Comparison of ENCODE assay signal across 27 mouse cellular contexts in the genomic region with DNA sequence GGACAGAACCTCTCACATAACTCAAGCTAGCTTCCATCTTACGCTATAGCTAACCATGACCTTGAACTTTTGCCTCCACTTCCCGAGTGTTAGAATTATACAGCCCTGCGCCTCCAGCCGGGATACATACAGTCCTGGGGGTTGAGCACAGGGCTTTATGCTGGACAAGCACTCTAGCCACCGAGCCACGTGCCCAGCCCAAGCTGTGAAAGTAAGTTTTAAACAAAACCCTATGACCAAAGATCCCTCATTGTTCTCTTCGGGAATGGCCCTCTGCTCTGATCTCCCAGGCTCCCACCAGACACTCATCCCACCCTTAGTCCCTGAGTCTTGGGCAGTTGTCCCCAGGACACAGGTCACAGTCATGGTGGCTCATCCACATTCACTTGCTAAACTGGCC.
"Had no signal": no experiment of that assay in that cellular context is flagged by ENCODE, and none has a peak within 500 bp of the region (broad histone marks: within the 10 kb centered on the region; RNA-seq: fewer than 3 reads in every experiment).

No protein-coding gene starts in this region.

- H3K9me3 ChIP-seq: heart, embryonic 13.5 days; heart, embryonic 15.5 days; hindbrain, embryonic 13.5 days; hindbrain, embryonic 15.5 days; intestine, embryonic 15.5 days; limb, embryonic 10.5 days; limb, embryonic 12.5 days; liver, embryonic 13.5 days; liver, embryonic 15.5 days had no signal

- H3K4me1 ChIP-seq: hindbrain, embryonic 13.5 days; hindbrain, embryonic 15.5 days; intestine, embryonic 15.5 days; limb, embryonic 12.5 days; liver, embryonic 15.5 days had no signal

- H3K9ac ChIP-seq: heart, embryonic 13.5 days; heart, embryonic 15.5 days; hindbrain, embryonic 13.5 days; hindbrain, embryonic 15.5 days; intestine, embryonic 15.5 days; limb, embryonic 12.5 days; liver, embryonic 13.5 days; liver, embryonic 15.5 days had no signal

- H3K36me3 ChIP-seq: heart, embryonic 13.5 days; heart, embryonic 15.5 days; hindbrain, embryonic 13.5 days; hindbrain, embryonic 15.5 days; intestine, embryonic 15.5 days; limb, embryonic 10.5 days; limb, embryonic 12.5 days; liver, embryonic 13.5 days; liver, embryonic 15.5 days had no signal

- H3K27ac ChIP-seq: heart, embryonic 13.5 days; heart, embryonic 15.5 days; hindbrain, embryonic 13.5 days; hindbrain, embryonic 15.5 days; hindbrain, postnatal 0 days; intestine, embryonic 15.5 days; layer of hippocampus, adult 2 months; left cerebral cortex, adult 2 months; limb, embryonic 10.5 days; limb, embryonic 12.5 days; liver, embryonic 13.5 days; liver, embryonic 15.5 days had no signal

- H3K4me3 ChIP-seq: heart, embryonic 13.5 days; heart, embryonic 15.5 days; hindbrain, embryonic 13.5 days; hindbrain, embryonic 15.5 days; intestine, embryonic 15.5 days; layer of hippocampus, adult 2 months; left cerebral cortex, adult 2 months; limb, embryonic 10.5 days; limb, embryonic 12.5 days; liver, embryonic 13.5 days; liver, embryonic 15.5 days had no signal

- ATAC-seq: hindbrain, postnatal 0 days; intestine, embryonic 15.5 days; intestine, postnatal 0 days had no signal

- DNase-seq: gastrocnemius, postnatal 14 days; gastrocnemius, postnatal 36 days; heart, adult 18-20 months; heart, postnatal 14 days; heart, postnatal 36 days; kidney, adult 18-20 months; kidney, adult 8-10 months; kidney, postnatal 10 days; kidney, postnatal 25 days; kidney, postnatal 4 days; layer of hippocampus, postnatal 36 days; liver; liver, embryonic 13.5 days had no signal

- H3K4me2 ChIP-seq: heart, embryonic 11.5 days; heart, embryonic 13.5 days; heart, embryonic 15.5 days; hindbrain, embryonic 13.5 days; hindbrain, embryonic 15.5 days; intestine, embryonic 15.5 days; limb, embryonic 12.5 days; liver, embryonic 11.5 days; liver, embryonic 13.5 days; liver, embryonic 15.5 days had no signal

- H3K27me3 ChIP-seq: heart, embryonic 13.5 days; heart, embryonic 15.5 days; hindbrain, embryonic 15.5 days; intestine, embryonic 15.5 days; liver, embryonic 13.5 days; liver, embryonic 15.5 days had no signal
